Mouse (Mus musculus): ENCODE data around the gene Pde4d. TPM values are rescaled to one million over a fixed set of nuclear protein-coding genes. Genes with fewer than 3 reads are reported as not detected.

The Pde4d gene
- polyA plus RNA-seq, 1 experiment from 2014 or later, result 13.6 TPM

- no peak overlapping the region for H3K27ac ChIP-seq (replicated peaks; ENCODE audit: low read depth, low read length)
- no peaks in the 10 kb centered on the region for H3K9me3 ChIP-seq (ENCODE audit: control insufficient read depth, low read length)
- H3K36me3 ChIP-seq (ENCODE audit: control insufficient read depth, insufficient read depth, low read length), result no peaks in the 10 kb centered on the region
- H3K27me3 ChIP-seq (replicated peaks; ENCODE audit: control insufficient read depth, insufficient read depth, low read length), result no peaks in the 10 kb centered on the region
- WGBS, result 31% methylated on average over 1 of the region's 1 CpGs
- DNase-seq (ENCODE audit: low spot score) (peak; percentile 9), ATAC-seq (ENCODE audit: low read depth) (no peak)
- H3K4me2 ChIP-seq (ENCODE audit: low read depth, low read length), result no peak overlapping the region
- no peak overlapping the region for H3K4me3 ChIP-seq (ENCODE audit: low read depth, low read length)
- H3K9ac ChIP-seq (ENCODE audit: low read depth, low read length), result no peak overlapping the region
- H3K4me1 ChIP-seq (ENCODE audit: control insufficient read depth, insufficient read depth, low read length), result no peaks in the 10 kb centered on the region
Observed at GRCm38 (mm10) chr13:108467046-108467445, 17.3 kb downstream of the Pde4d start.

GRCm38 (mm10) chr13:108480451-108480850 lies 30.7 kb downstream of the Pde4d start:
- Histone ChIP-seq H3K4me1 (ENCODE audit: control insufficient read depth, insufficient read depth, low read length) (no peaks in the 10 kb centered on the region), H3K9me3 (ENCODE audit: control insufficient read depth, low read length) (no peaks in the 10 kb centered on the region), H3K36me3 (ENCODE audit: control insufficient read depth, insufficient read depth, low read length) (no peaks in the 10 kb centered on the region), H3K4me3 (ENCODE audit: low read depth, low read length) (no peak overlapping the region), H3K4me2 (ENCODE audit: low read depth, low read length) (no peak overlapping the region), H3K9ac (ENCODE audit: low read depth, low read length) (no peak overlapping the region), H3K27me3 (replicated peaks; ENCODE audit: control insufficient read depth, insufficient read depth, low read length) (no peaks in the 10 kb centered on the region), H3K27ac (replicated peaks; ENCODE audit: low read depth, low read length) (no peak overlapping the region)
- WGBS, result 93% methylated on average over 3 of the region's 3 CpGs
- no peak for ATAC-seq (ENCODE audit: low read depth)
- DNase-seq (ENCODE audit: low spot score), result no peak

- no peak for ATAC-seq (ENCODE audit: low read depth)
- 82% methylated on average over 6 of the region's 6 CpGs for WGBS
- Histone ChIP-seq H3K4me1 (ENCODE audit: control insufficient read depth, insufficient read depth, low read length) (no peaks in the 10 kb centered on the region; the same call in 1 of the 2 replicates), H3K4me3 (ENCODE audit: low read depth, low read length) (no peak overlapping the region), H3K9ac (ENCODE audit: low read depth, low read length) (no peak overlapping the region), H3K27ac (replicated peaks; ENCODE audit: low read depth, low read length) (no peak overlapping the region), H3K36me3 (ENCODE audit: control insufficient read depth, insufficient read depth, low read length) (no peaks in the 10 kb centered on the region), H3K4me2 (ENCODE audit: low read depth, low read length) (no peak overlapping the region), H3K9me3 (ENCODE audit: control insufficient read depth, low read length) (no peaks in the 10 kb centered on the region), H3K27me3 (replicated peaks; ENCODE audit: control insufficient read depth, insufficient read depth, low read length) (no peaks in the 10 kb centered on the region)
- no peak for DNase-seq (ENCODE audit: low spot score)
Observed at GRCm38 (mm10) chr13:108485036-108485435, 35.3 kb downstream of the Pde4d start.

GRCm38 (mm10) chr13:108487066-108487465 lies 37.3 kb downstream of the Pde4d start:
- no peak for ATAC-seq (ENCODE audit: low read depth)
- H3K9ac ChIP-seq (ENCODE audit: low read depth, low read length), result no peak overlapping the region

GRCm38 (mm10) chr13:108489825-108490224 lies 40.1 kb downstream of the Pde4d start:
- no peaks in the 10 kb centered on the region; the same call in 1 of the 2 replicates for H3K4me1 ChIP-seq (ENCODE audit: control insufficient read depth, insufficient read depth, low read length)
- H3K27ac ChIP-seq (replicated peaks; ENCODE audit: low read depth, low read length), result no peak overlapping the region
- ATAC-seq (ENCODE audit: low read depth) (no peak), DNase-seq (ENCODE audit: low spot score) (peak; percentile 9)
- no peak overlapping the region for H3K4me2 ChIP-seq (ENCODE audit: low read depth, low read length)
- H3K36me3 ChIP-seq (ENCODE audit: control insufficient read depth, insufficient read depth, low read length), result no peaks in the 10 kb centered on the region
- no peaks in the 10 kb centered on the region for H3K27me3 ChIP-seq (replicated peaks; ENCODE audit: control insufficient read depth, insufficient read depth, low read length)
- no peaks in the 10 kb centered on the region for H3K9me3 ChIP-seq (ENCODE audit: control insufficient read depth, low read length)
- no peak overlapping the region for H3K4me3 ChIP-seq (ENCODE audit: low read depth, low read length)
- no peak overlapping the region for H3K9ac ChIP-seq (ENCODE audit: low read depth, low read length)

More at GRCm38 (mm10) chr13:108487066-108487465, 37.3 kb downstream of the Pde4d start:
- no peak overlapping the region for H3K4me2 ChIP-seq (ENCODE audit: low read depth, low read length)
- no peaks in the 10 kb centered on the region for H3K9me3 ChIP-seq (ENCODE audit: control insufficient read depth, low read length)
- WGBS, result 80% methylated on average over 3 of the region's 3 CpGs
- H3K36me3 ChIP-seq (ENCODE audit: control insufficient read depth, insufficient read depth, low read length), result no peaks in the 10 kb centered on the region
- no peak overlapping the region for H3K4me3 ChIP-seq (ENCODE audit: low read depth, low read length)
- no peaks in the 10 kb centered on the region for H3K27me3 ChIP-seq (replicated peaks; ENCODE audit: control insufficient read depth, insufficient read depth, low read length)
- H3K27ac ChIP-seq (replicated peaks; ENCODE audit: low read depth, low read length), result no peak overlapping the region
- no peaks in the 10 kb centered on the region; the same call in 1 of the 2 replicates for H3K4me1 ChIP-seq (ENCODE audit: control insufficient read depth, insufficient read depth, low read length)
- DNase-seq (ENCODE audit: low spot score), result no peak

- no peak overlapping the region for H3K9ac ChIP-seq (ENCODE audit: low read depth, low read length)
- no peaks in the 10 kb centered on the region for H3K9me3 ChIP-seq (ENCODE audit: control insufficient read depth, low read length)
- ATAC-seq (ENCODE audit: low read depth) (no peak), DNase-seq (ENCODE audit: low spot score) (peak; percentile 10)
- H3K4me3 ChIP-seq (ENCODE audit: low read depth, low read length), result no peak overlapping the region
- no peaks in the 10 kb centered on the region for H3K36me3 ChIP-seq (ENCODE audit: control insufficient read depth, insufficient read depth, low read length)
- WGBS, result 56% methylated on average over 2 of the region's 2 CpGs
- no peak overlapping the region for H3K4me2 ChIP-seq (ENCODE audit: low read depth, low read length)
- H3K4me1 ChIP-seq (ENCODE audit: control insufficient read depth, insufficient read depth, low read length), result no peaks in the 10 kb centered on the region; the same call in 1 of the 2 replicates
- H3K27me3 ChIP-seq (replicated peaks; ENCODE audit: control insufficient read depth, insufficient read depth, low read length), result no peaks in the 10 kb centered on the region
- H3K27ac ChIP-seq (replicated peaks; ENCODE audit: low read depth, low read length), result no peak overlapping the region
Observed at GRCm38 (mm10) chr13:108490872-108491271, 41.1 kb downstream of the Pde4d start.

- no peak overlapping the region for H3K4me3 ChIP-seq (ENCODE audit: low read depth, low read length)
- H3K36me3 ChIP-seq (ENCODE audit: control insufficient read depth, insufficient read depth, low read length), result no peaks in the 10 kb centered on the region
- H3K4me2 ChIP-seq (ENCODE audit: low read depth, low read length), result no peak overlapping the region
- H3K9ac ChIP-seq (ENCODE audit: low read depth, low read length), result no peak overlapping the region
- H3K27ac ChIP-seq (replicated peaks; ENCODE audit: low read depth, low read length), result no peak overlapping the region
- no peak for ATAC-seq (ENCODE audit: low read depth)
- DNase-seq (ENCODE audit: low spot score), result no peak
- H3K4me1 ChIP-seq (ENCODE audit: control insufficient read depth, insufficient read depth, low read length), result no peaks in the 10 kb centered on the region; the same call in 1 of the 2 replicates
- H3K27me3 ChIP-seq (replicated peaks; ENCODE audit: control insufficient read depth, insufficient read depth, low read length), result no peaks in the 10 kb centered on the region
- H3K9me3 ChIP-seq (ENCODE audit: control insufficient read depth, low read length), result no peaks in the 10 kb centered on the region
Observed at GRCm38 (mm10) chr13:108492886-108493285, 43.1 kb downstream of the Pde4d start.

GRCm38 (mm10) chr13:108494365-108494764 lies 44.6 kb downstream of the Pde4d start:
- Histone ChIP-seq H3K36me3 (ENCODE audit: control insufficient read depth, insufficient read depth, low read length) (no peaks in the 10 kb centered on the region), H3K27me3 (replicated peaks; ENCODE audit: control insufficient read depth, insufficient read depth, low read length) (no peaks in the 10 kb centered on the region), H3K9me3 (ENCODE audit: control insufficient read depth, low read length) (no peaks in the 10 kb centered on the region), H3K4me2 (ENCODE audit: low read depth, low read length) (no peak overlapping the region), H3K9ac (ENCODE audit: low read depth, low read length) (no peak overlapping the region), H3K4me1 (ENCODE audit: control insufficient read depth, insufficient read depth, low read length) (no peaks in the 10 kb centered on the region; the same call in 1 of the 2 replicates), H3K4me3 (ENCODE audit: low read depth, low read length) (no peak overlapping the region), H3K27ac (replicated peaks; ENCODE audit: low read depth, low read length) (no peak overlapping the region)
- DNase-seq (ENCODE audit: low spot score) (no peak), ATAC-seq (ENCODE audit: low read depth) (no peak)
- WGBS, result 64% methylated on average over 2 of the region's 2 CpGs

GRCm38 (mm10) chr13:108497768-108498167 lies 48.0 kb downstream of the Pde4d start:
- H3K4me3 ChIP-seq (ENCODE audit: low read depth, low read length), result no peak overlapping the region
- H3K4me2 ChIP-seq (ENCODE audit: low read depth, low read length), result peak overlapping the region; percentile 21; the same call in 1 of the 2 replicates
- no peak overlapping the region for H3K9ac ChIP-seq (ENCODE audit: low read depth, low read length)
- ATAC-seq (ENCODE audit: low read depth), result no peak
- no peaks in the 10 kb centered on the region for H3K9me3 ChIP-seq (ENCODE audit: control insufficient read depth, low read length)
- peaks cover 10% of the 10 kb centered on the region; the same call in 1 of the 2 replicates for H3K4me1 ChIP-seq (ENCODE audit: control insufficient read depth, insufficient read depth, low read length)
- no peak for DNase-seq (ENCODE audit: low spot score)
- no peaks in the 10 kb centered on the region for H3K36me3 ChIP-seq (ENCODE audit: control insufficient read depth, insufficient read depth, low read length)
- no peak overlapping the region for H3K27ac ChIP-seq (replicated peaks; ENCODE audit: low read depth, low read length)
- no peaks in the 10 kb centered on the region for H3K27me3 ChIP-seq (replicated peaks; ENCODE audit: control insufficient read depth, insufficient read depth, low read length)
- 60% methylated on average over 8 of the region's 8 CpGs for WGBS

All from embryonic facial prominence, embryonic 14.5 days (tissue).